Mouse (Mus musculus): ENCODE results near the gene Coq6. TPM values are rescaled to one million over a fixed set of nuclear protein-coding genes. Genes with fewer than 3 reads are reported as not detected.

Coq6 gene
- polyA plus RNA-seq, 1 experiment from 2014 or later = 46.5 TPM

- no peak overlapping the region for H3K27ac ChIP-seq (replicated peaks)
- no peak overlapping the region for H3K4me2 ChIP-seq (replicated peaks)
- no peaks in the 10 kb centered on the region for H3K27me3 ChIP-seq
- ATAC-seq (ENCODE audit: low FRiP score, low read depth) = no peak
- no peaks in the 10 kb centered on the region for H3K4me1 ChIP-seq
- peaks cover 66% of the 10 kb centered on the region for H3K36me3 ChIP-seq
- no peak overlapping the region for H3K4me3 ChIP-seq
- WGBS = 95% methylated on average over 5 of the region's 5 CpGs
- H3K9me3 ChIP-seq = no peaks in the 10 kb centered on the region
- no peak overlapping the region for H3K9ac ChIP-seq (replicated peaks)
Observed at GRCm38 (mm10) chr12:84371647-84372046, 10.2 kb downstream of the Coq6 start.

GRCm38 (mm10) chr12:84373831-84374481, 12.5 kb downstream of the Coq6 start:
- Histone ChIP-seq H3K4me1 (no peaks in the 10 kb centered on the region), H3K9ac (replicated peaks) (no peak overlapping the region), H3K27me3 (no peaks in the 10 kb centered on the region), H3K4me2 (replicated peaks) (no peak overlapping the region), H3K36me3 (peaks cover 48% of the 10 kb centered on the region), H3K9me3 (no peaks in the 10 kb centered on the region), H3K4me3 (no peak overlapping the region), H3K27ac (replicated peaks) (no peak overlapping the region)
- no peak for ATAC-seq (ENCODE audit: low FRiP score, low read depth)
- WGBS = 89% methylated on average over 6 of the region's 6 CpGs

- H3K27ac ChIP-seq (replicated peaks) = no peak overlapping the region
- H3K36me3 ChIP-seq = no peaks in the 10 kb centered on the region
- H3K27me3 ChIP-seq = no peaks in the 10 kb centered on the region
- WGBS = 89% methylated on average over 4 of the region's 4 CpGs
- no peaks in the 10 kb centered on the region for H3K9me3 ChIP-seq
- ATAC-seq (ENCODE audit: low FRiP score, low read depth) = no peak
- no peak overlapping the region for H3K4me3 ChIP-seq
- no peak overlapping the region for H3K9ac ChIP-seq (replicated peaks)
- H3K4me2 ChIP-seq (replicated peaks) = no peak overlapping the region
- H3K4me1 ChIP-seq = no peaks in the 10 kb centered on the region
Observed at GRCm38 (mm10) chr12:84382369-84382768, 20.9 kb downstream of the Coq6 start.

- H3K4me3 ChIP-seq = no peak overlapping the region
- H3K4me1 ChIP-seq = no peaks in the 10 kb centered on the region
- H3K27ac ChIP-seq (replicated peaks) = no peak overlapping the region
- WGBS = 87% methylated on average over 5 of the region's 5 CpGs
- ATAC-seq (ENCODE audit: low FRiP score, low read depth) = no peak
- H3K9ac ChIP-seq (replicated peaks) = no peak overlapping the region
- H3K27me3 ChIP-seq = no peaks in the 10 kb centered on the region
- H3K4me2 ChIP-seq (replicated peaks) = no peak overlapping the region
- no peaks in the 10 kb centered on the region for H3K9me3 ChIP-seq
- no peaks in the 10 kb centered on the region for H3K36me3 ChIP-seq
Observed at GRCm38 (mm10) chr12:84384644-84385081, 23.2 kb downstream of the Coq6 start.

- H3K4me2 ChIP-seq (replicated peaks) = no peak overlapping the region
- no peaks in the 10 kb centered on the region for H3K4me1 ChIP-seq
- ATAC-seq (ENCODE audit: low FRiP score, low read depth) = no peak
- H3K9me3 ChIP-seq = no peaks in the 10 kb centered on the region
- no peaks in the 10 kb centered on the region for H3K27me3 ChIP-seq
- H3K36me3 ChIP-seq = no peaks in the 10 kb centered on the region
- H3K9ac ChIP-seq (replicated peaks) = no peak overlapping the region
- WGBS = 92% methylated on average over 4 of the region's 4 CpGs
- no peak overlapping the region for H3K27ac ChIP-seq (replicated peaks)
- H3K4me3 ChIP-seq = no peak overlapping the region
Observed at GRCm38 (mm10) chr12:84385408-84385807, 24.0 kb downstream of the Coq6 start.

GRCm38 (mm10) chr12:84388097-84388496, 26.6 kb downstream of the Coq6 start:
- Histone ChIP-seq H3K27ac (replicated peaks) (no peak overlapping the region), H3K9ac (replicated peaks) (no peak overlapping the region), H3K4me1 (no peaks in the 10 kb centered on the region), H3K27me3 (no peaks in the 10 kb centered on the region), H3K9me3 (no peaks in the 10 kb centered on the region), H3K4me3 (no peak overlapping the region), H3K4me2 (replicated peaks) (no peak overlapping the region), H3K36me3 (no peaks in the 10 kb centered on the region)
- ATAC-seq (ENCODE audit: low FRiP score, low read depth) = no peak
- WGBS = 81% methylated on average over 8 of the region's 8 CpGs

GRCm38 (mm10) chr12:84388774-84389400, 27.4 kb downstream of the Coq6 start:
- no peaks in the 10 kb centered on the region for H3K9me3 ChIP-seq
- ATAC-seq (ENCODE audit: low FRiP score, low read depth) = no peak
- H3K36me3 ChIP-seq = no peaks in the 10 kb centered on the region
- 78% methylated on average over 14 of the region's 14 CpGs for WGBS
- H3K4me2 ChIP-seq (replicated peaks) = no peak overlapping the region
- H3K9ac ChIP-seq (replicated peaks) = no peak overlapping the region
- H3K4me3 ChIP-seq = no peak overlapping the region
- no peaks in the 10 kb centered on the region for H3K4me1 ChIP-seq
- H3K27me3 ChIP-seq = no peaks in the 10 kb centered on the region
- H3K27ac ChIP-seq (replicated peaks) = no peak overlapping the region

- Histone ChIP-seq H3K4me3 (no peak overlapping the region), H3K27me3 (no peaks in the 10 kb centered on the region), H3K9me3 (no peaks in the 10 kb centered on the region), H3K9ac (replicated peaks) (no peak overlapping the region), H3K4me2 (replicated peaks) (no peak overlapping the region), H3K4me1 (no peaks in the 10 kb centered on the region), H3K36me3 (no peaks in the 10 kb centered on the region), H3K27ac (replicated peaks) (no peak overlapping the region)
- 83% methylated on average over 6 of the region's 6 CpGs for WGBS
- ATAC-seq (ENCODE audit: low FRiP score, low read depth) = no peak
Observed at GRCm38 (mm10) chr12:84390336-84390735, 28.9 kb downstream of the Coq6 start.

- no peaks in the 10 kb centered on the region for H3K4me1 ChIP-seq
- H3K4me2 ChIP-seq (replicated peaks) = no peak overlapping the region
- H3K9ac ChIP-seq (replicated peaks) = no peak overlapping the region
- no peaks in the 10 kb centered on the region for H3K27me3 ChIP-seq
- no peaks in the 10 kb centered on the region for H3K36me3 ChIP-seq
- H3K27ac ChIP-seq (replicated peaks) = no peak overlapping the region
- WGBS = 95% methylated on average over 4 of the region's 4 CpGs
- no peak for ATAC-seq (ENCODE audit: low FRiP score, low read depth)
- no peak overlapping the region for H3K4me3 ChIP-seq
- H3K9me3 ChIP-seq = no peaks in the 10 kb centered on the region
Observed at GRCm38 (mm10) chr12:84392681-84393080, 31.2 kb downstream of the Coq6 start.

- ATAC-seq (ENCODE audit: low FRiP score, low read depth) = no peak
- no peak overlapping the region for H3K27ac ChIP-seq (replicated peaks)
- no peak overlapping the region for H3K4me2 ChIP-seq (replicated peaks)
- H3K9me3 ChIP-seq = no peaks in the 10 kb centered on the region
- no peak overlapping the region for H3K4me3 ChIP-seq
- no peaks in the 10 kb centered on the region for H3K36me3 ChIP-seq
- H3K9ac ChIP-seq (replicated peaks) = no peak overlapping the region
- WGBS = 92% methylated on average over 5 of the region's 5 CpGs
- no peaks in the 10 kb centered on the region for H3K4me1 ChIP-seq
- no peaks in the 10 kb centered on the region for H3K27me3 ChIP-seq
Observed at GRCm38 (mm10) chr12:84393847-84394246, 32.4 kb downstream of the Coq6 start.

- H3K4me3 ChIP-seq = no peak overlapping the region
- H3K36me3 ChIP-seq = no peaks in the 10 kb centered on the region
- H3K9me3 ChIP-seq = no peaks in the 10 kb centered on the region
- H3K9ac ChIP-seq (replicated peaks) = no peak overlapping the region
- 89% methylated on average over 14 of the region's 14 CpGs for WGBS
- H3K4me2 ChIP-seq (replicated peaks) = no peak overlapping the region
- no peak overlapping the region for H3K27ac ChIP-seq (replicated peaks)
- no peaks in the 10 kb centered on the region for H3K27me3 ChIP-seq
- ATAC-seq (ENCODE audit: low FRiP score, low read depth) = no peak
- no peaks in the 10 kb centered on the region for H3K4me1 ChIP-seq
Observed at GRCm38 (mm10) chr12:84396947-84397679, 35.7 kb downstream of the Coq6 start.

GRCm38 (mm10) chr12:84397685-84398084, 36.2 kb downstream of the Coq6 start:
- Histone ChIP-seq H3K4me2 (replicated peaks) (no peak overlapping the region), H3K9me3 (no peaks in the 10 kb centered on the region), H3K36me3 (no peaks in the 10 kb centered on the region), H3K4me3 (no peak overlapping the region), H3K4me1 (no peaks in the 10 kb centered on the region), H3K9ac (replicated peaks) (no peak overlapping the region), H3K27ac (replicated peaks) (no peak overlapping the region), H3K27me3 (no peaks in the 10 kb centered on the region)
- ATAC-seq (ENCODE audit: low FRiP score, low read depth) = no peak

All from midbrain, embryonic 12.5 days (tissue).